Mouse (Mus musculus) hindbrain, postnatal 0 days (tissue): ENCODE data around the gene Upf2. TPM values are rescaled to one million over a fixed set of nuclear protein-coding genes. Genes with fewer than 3 reads are reported as not detected.

Experiments
- ATAC-seq: fragments of 200-750 bp; cut with Nextera tagmentation; 2 replicates; pipeline ENCODE4 v1.8.0; 2017; ENCODE audit warnings: mild to moderate bottlenecking, moderate TSS enrichment, moderate library complexity
- DNase-seq: peaks from one replicate; pipeline ENCODE4 v3.0.0-alpha.2; 2015; ENCODE audit warnings: low spot score
- H3K27ac ChIP-seq: fragments of 300-500 bp; sonication (generic); 2 replicates; pipeline ENCODE4 v1.5.1; 2014; ENCODE audit warnings: mild to moderate bottlenecking
- H3K27me3 ChIP-seq: fragments of 300-500 bp; sonication (generic); 2 replicates; pipeline ENCODE4 v1.6.1; 2014; ENCODE audit warnings: low read length, mixed read lengths; ENCODE audit not compliant: insufficient read depth
- H3K36me3 ChIP-seq: fragments of 300-500 bp; sonication (generic); 2 replicates; pipeline ENCODE4 v1.6.1; 2014; ENCODE audit warnings: low read length, mixed read lengths; ENCODE audit not compliant: insufficient read depth
- H3K4me1 ChIP-seq: fragments of 300-500 bp; sonication (generic); 2 replicates; pipeline ENCODE4 v1.6.1; 2014; ENCODE audit warnings: antibody characterized with exemption, low read length, mixed read lengths; ENCODE audit not compliant: insufficient read depth
- H3K4me2 ChIP-seq: fragments of 300-500 bp; sonication (generic); 2 replicates; pipeline ENCODE4 v1.6.1; 2014; ENCODE audit warnings: low read depth, mild to moderate bottlenecking, low read length, moderate library complexity, mixed read lengths
- H3K4me3 ChIP-seq: fragments of 300-500 bp; sonication (generic); 2 replicates; pipeline ENCODE4 v1.5.1; 2014; ENCODE audit warnings: low read length
- H3K9ac ChIP-seq: fragments of 300-500 bp; sonication (generic); replicated peaks from 2 replicates; pipeline ENCODE4 v1.6.1; 2014; ENCODE audit warnings: mild to moderate bottlenecking, low read length, moderate library complexity, mixed read lengths
- H3K9me3 ChIP-seq: fragments of 300-500 bp; sonication (generic); 2 replicates; pipeline ENCODE4 v1.6.1; 2016; ENCODE audit warnings: low read length, mixed read lengths
- CTCF ChIP-seq: IDR thresholded peaks from 2 replicates; pipeline ENCODE4 v1.5.1; 2016; ENCODE audit warnings: antibody characterized with exemption, control low read depth, low read depth
- WGBS: fragments of 180-500 bp; shearing (Covaris S2); extraction: QIAGEN DNeasy Blood & Tissue Kit; methylation state at CpG from one replicate; pipeline ENCODE4 v1.1.7; 2014; 5-methylcytosine and 5-hydroxymethylcytosine counted together
- polyA plus RNA-seq: library from polyadenylated mRNA; unstranded; fragments of >200 nt; fragmentation: Nextera tagmentation; extraction: Ambion mirVana; gene quantifications from 2 replicates; pipeline ENCODE4 v1.2.1, GENCODE M21; 2015
- total RNA-seq: library from RNA; depleted of rRNA; stranded (reverse); fragments of >200 nt; gene quantifications from 2 replicates; pipeline ENCODE4 v1.2.3, GENCODE M21; 2014; rRNA removed

Upf2 gene
- total and polyA plus RNA-seq, 2 experiments from 2014 or later = 4.3 to 6.2 TPM

- WGBS = 87% methylated on average over 2 of the region's 2 CpGs
- no peak overlapping the region for H3K4me3 ChIP-seq
- TF ChIP-seq CTCF = no peak
- no peak overlapping the region for H3K27ac ChIP-seq
- no peak for DNase-seq
- no peak overlapping the region for H3K9ac ChIP-seq
- no peaks in the 10 kb centered on the region for H3K27me3 ChIP-seq
- no peaks in the 10 kb centered on the region for H3K36me3 ChIP-seq
- peaks cover 6% of the 10 kb centered on the region; the same call in 1 of the 2 replicates for H3K4me1 ChIP-seq
- H3K4me2 ChIP-seq = no peak overlapping the region
- H3K9me3 ChIP-seq = no peaks in the 10 kb centered on the region
- no peak for ATAC-seq
These were observed 154.2 kb downstream of the Upf2 start for GRCm38 (mm10) chr2:6105437-6105836.

Other genes with a start within 250 kb of the Upf2 start
- 15.5 and 16.6 TPM in 2 replicates for gene Camk1d, start 237.0 kb upstream of the Upf2 start, total RNA-seq
- 7.2 and 7.7 TPM in 2 replicates for gene Camk1d, start 237.0 kb upstream of the Upf2 start, polyA plus RNA-seq
- 14.9 and 23.2 TPM in 2 replicates for gene Nudt5, start 106.5 kb upstream of the Upf2 start, total RNA-seq
- gene Nudt5, start 106.5 kb upstream of the Upf2 start, polyA plus RNA-seq = 16.9 and 18.1 TPM in 2 replicates
- 91.0 and 110 TPM in 2 replicates for gene Cdc123, start 106.3 kb upstream of the Upf2 start, total RNA-seq
- 234 and 237 TPM in 2 replicates for gene Cdc123, start 106.3 kb upstream of the Upf2 start, polyA plus RNA-seq
- gene Gm13199, start 88.5 kb upstream of the Upf2 start, total RNA-seq = 0.58 and 0.83 TPM in 2 replicates
- 0.54 TPM in 1 of 2 replicates, not detected in the other for gene Gm13199, start 88.5 kb upstream of the Upf2 start, polyA plus RNA-seq
- gene Sec61a2, start 56.0 kb upstream of the Upf2 start, total RNA-seq = 109 and 127 TPM in 2 replicates
- 104 and 105 TPM in 2 replicates for gene Sec61a2, start 56.0 kb upstream of the Upf2 start, polyA plus RNA-seq
- 6.6 and 9.3 TPM in 2 replicates for gene Dhtkd1, start 8.7 kb upstream of the Upf2 start, total RNA-seq
- 3.7 and 4.9 TPM in 2 replicates for gene Dhtkd1, start 8.7 kb upstream of the Upf2 start, polyA plus RNA-seq
- gene Proser2, start 178.7 kb downstream of the Upf2 start, total RNA-seq = 8.9 and 9.8 TPM in 2 replicates
- 8.0 and 10.2 TPM in 2 replicates for gene Proser2, start 178.7 kb downstream of the Upf2 start, polyA plus RNA-seq